Mouse (Mus musculus) stomach, embryonic 15.5 days (tissue): ENCODE data around the gene Espn. TPM values are rescaled to one million over a fixed set of nuclear protein-coding genes. Genes with fewer than 3 reads are reported as not detected.
A peak's percentile ranks its signal among the peaks of the same experiment; 100 is the strongest.

Experiments used
- ATAC-seq: fragments of 200-750 bp; cut with Nextera tagmentation; 2 replicates; pipeline ENCODE4 v1.8.0; 2017; ENCODE audit warnings: low read depth, moderate number of reproducible peaks, moderate TSS enrichment; ENCODE audit not compliant: insufficient read depth, low FRiP score
- H3K27ac ChIP-seq: fragments of 300-500 bp; sonication (generic); 2 replicates; pipeline ENCODE4 v1.5.1; 2015; ENCODE audit warnings: mild to moderate bottlenecking, inconsistent platforms
- H3K27me3 ChIP-seq: fragments of 300-500 bp; sonication (generic); replicated peaks from 2 replicates; pipeline ENCODE4 v1.6.1; 2015; ENCODE audit warnings: inconsistent platforms
- H3K36me3 ChIP-seq: fragments of 300-500 bp; sonication (generic); 2 replicates; pipeline ENCODE4 v1.6.1; 2015; ENCODE audit warnings: inconsistent platforms
- H3K4me1 ChIP-seq: fragments of 300-500 bp; sonication (generic); 2 replicates; pipeline ENCODE4 v1.6.1; 2015; ENCODE audit warnings: inconsistent platforms
- H3K4me2 ChIP-seq: fragments of 300-500 bp; sonication (generic); 2 replicates; pipeline ENCODE4 v1.6.1; 2015; ENCODE audit warnings: mild to moderate bottlenecking, inconsistent platforms
- H3K4me3 ChIP-seq: fragments of 300-500 bp; sonication (generic); replicated peaks from 2 replicates; pipeline ENCODE4 v1.5.1; 2015; ENCODE audit warnings: inconsistent platforms
- H3K9ac ChIP-seq: fragments of 300-500 bp; sonication (generic); 2 replicates; pipeline ENCODE4 v1.6.1; 2015; ENCODE audit warnings: inconsistent platforms
- H3K9me3 ChIP-seq: fragments of 300-500 bp; sonication (generic); 2 replicates; pipeline ENCODE4 v1.6.1; 2016; ENCODE audit warnings: inconsistent platforms
- WGBS: fragments of 180-500 bp; shearing (Covaris S2); methylation state at CpG from one replicate; pipeline ENCODE4 v1.1.7; 2015; 5-methylcytosine and 5-hydroxymethylcytosine counted together
- polyA plus RNA-seq: library from polyadenylated mRNA; unstranded; fragments of >200 nt; fragmentation: Nextera tagmentation; extraction: Ambion mirVana; gene quantifications from 2 replicates; pipeline ENCODE4 v1.2.1, GENCODE M21; 2015

The Espn gene
- polyA plus RNA-seq, 1 experiment from 2014 or later: 15.9 TPM

DNA sequence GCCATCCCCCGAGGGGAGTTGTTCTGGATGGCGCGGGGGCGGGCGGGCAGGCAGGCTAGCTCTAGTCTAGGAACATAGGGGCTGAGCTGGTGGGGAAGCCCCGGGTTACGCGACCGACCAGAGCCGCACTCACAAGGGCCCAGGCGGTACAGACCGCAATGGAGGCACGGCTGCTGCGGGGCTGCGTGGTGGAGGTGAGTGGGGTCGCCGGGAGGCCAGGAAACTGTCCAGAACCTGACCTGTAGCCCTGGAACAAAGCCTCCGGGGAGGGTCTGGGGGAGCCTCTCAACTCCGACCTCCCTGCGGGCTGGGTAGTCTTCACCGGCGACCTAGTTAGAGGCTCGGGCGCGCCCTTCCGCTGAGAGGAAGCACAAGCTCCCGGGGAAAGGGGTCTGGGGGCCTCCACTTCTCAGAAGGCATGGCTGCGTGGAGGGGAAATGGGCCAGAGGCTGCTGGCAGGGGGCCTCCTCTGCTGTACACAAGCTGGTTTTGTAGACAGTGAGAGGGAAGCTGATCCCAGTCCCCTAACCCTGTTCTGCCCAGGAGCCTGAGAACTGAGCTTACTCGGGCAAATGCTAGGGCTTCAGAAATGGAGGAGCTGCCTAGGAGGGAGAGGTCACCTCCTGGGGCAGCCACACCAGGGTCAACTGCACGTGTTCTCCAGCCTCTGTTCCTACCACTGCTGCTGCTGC is 36.1 kb downstream of the Espn start, which contains the start of gene Tnfrsf25:
Gene Tnfrsf25, plus strand, starts transcription at position 14 of the 692 bp plus-strand sequence.
- Histone ChIP-seq H3K9ac (no peak within 1 kb of the TSS), H3K4me2 (peak within 1 kb of the TSS; percentile 42), H3K4me1 (peaks cover 42% of the 10 kb centered on the region), H3K9me3 (no peaks in the 10 kb centered on the region), H3K36me3 (peaks cover 11% of the 10 kb centered on the region; the same call in 1 of the 2 replicates), H3K27ac (no peak within 1 kb of the TSS), H3K4me3 (peak within 1 kb of the TSS; percentile 19; the same call in 1 of the 2 replicates), H3K27me3 (peaks cover 52% of the 10 kb centered on the region)
- ATAC-seq: no peak
- WGBS: 8% methylated on average over 30 of the region's 30 CpGs

GRCm38 (mm10) chr4:152114080-152114479 is 38.1 kb downstream of the Espn start:
- H3K36me3 ChIP-seq: peaks cover 19% of the 10 kb centered on the region; the same call in 1 of the 2 replicates
- H3K9me3 ChIP-seq: no peaks in the 10 kb centered on the region
- no peak for ATAC-seq
- no peak overlapping the region for H3K9ac ChIP-seq
- H3K27me3 ChIP-seq: peaks cover 32% of the 10 kb centered on the region
- H3K4me3 ChIP-seq: no peak overlapping the region
- WGBS: 76% methylated on average over 16 of the region's 16 CpGs
- H3K27ac ChIP-seq: no peak overlapping the region
- H3K4me1 ChIP-seq: peaks cover 25% of the 10 kb centered on the region
- H3K4me2 ChIP-seq: no peak overlapping the region

- no peak for ATAC-seq
- Histone ChIP-seq H3K4me1 (peaks cover 35% of the 10 kb centered on the region), H3K36me3 (peaks cover 22% of the 10 kb centered on the region; the same call in 1 of the 2 replicates), H3K27me3 (peaks cover 15% of the 10 kb centered on the region; the same call in 1 of the 2 replicates), H3K4me2 (no peak overlapping the region), H3K9me3 (no peaks in the 10 kb centered on the region), H3K27ac (no peak overlapping the region), H3K4me3 (no peak overlapping the region), H3K9ac (no peak overlapping the region)
- 77% methylated on average over 9 of the region's 9 CpGs for WGBS
Observed at GRCm38 (mm10) chr4:152112329-152112728, 39.8 kb downstream of the Espn start.

DNA sequence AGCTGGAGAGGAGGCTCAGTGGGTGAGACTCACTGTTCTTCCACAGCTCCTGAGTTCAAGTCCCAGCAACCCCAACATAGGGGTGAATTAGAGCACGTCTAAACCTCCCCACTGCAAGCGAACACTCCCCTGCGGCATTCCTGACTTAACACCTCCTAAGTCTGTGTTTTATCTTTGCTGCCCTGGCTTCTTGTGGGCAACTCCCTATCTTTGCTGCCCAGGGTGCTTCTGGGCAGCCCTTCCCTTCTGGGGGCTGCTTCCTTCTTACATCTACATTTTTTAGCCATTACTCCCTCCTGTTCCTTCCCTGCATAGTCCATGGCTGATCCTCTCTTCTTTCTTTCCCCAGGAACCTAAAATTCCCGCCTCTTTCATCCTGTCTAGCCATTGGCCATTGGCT is 41.5 kb downstream of the Espn start:
- ATAC-seq: no peak
- H3K27me3 ChIP-seq: peaks cover 5% of the 10 kb centered on the region; the same call in 1 of the 2 replicates
- no peak overlapping the region for H3K27ac ChIP-seq
- no peak overlapping the region for H3K9ac ChIP-seq
- WGBS: 73% methylated on average over 4 of the region's 4 CpGs
- no peak overlapping the region for H3K4me2 ChIP-seq
- no peak overlapping the region for H3K4me3 ChIP-seq
- H3K9me3 ChIP-seq: no peaks in the 10 kb centered on the region
- H3K4me1 ChIP-seq: peaks cover 26% of the 10 kb centered on the region
- H3K36me3 ChIP-seq: peaks cover 26% of the 10 kb centered on the region; the same call in 1 of the 2 replicates

DNA sequence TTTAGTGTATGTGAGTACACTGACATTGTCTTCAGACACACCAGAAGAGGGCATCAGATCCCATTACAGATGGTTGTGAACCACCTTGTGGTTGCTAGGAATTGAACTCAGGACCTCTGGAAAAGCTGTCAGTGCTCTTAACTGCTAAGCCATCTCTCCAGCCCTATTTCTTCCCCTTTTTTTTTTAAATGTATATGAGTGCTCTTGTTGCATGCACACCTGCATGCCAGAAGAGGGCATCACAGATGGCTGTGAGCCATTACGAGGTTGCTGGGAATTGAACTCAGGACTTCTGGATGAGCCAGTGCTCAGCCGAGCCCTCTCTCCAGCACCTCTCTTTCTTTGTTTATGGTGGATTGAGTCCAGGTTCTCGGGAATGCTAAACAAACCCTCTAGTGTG is 42.7 kb downstream of the Espn start:
- WGBS: 71% methylated on average over 3 of the region's 3 CpGs
- Histone ChIP-seq H3K27ac (no peak overlapping the region), H3K27me3 (no peaks in the 10 kb centered on the region; the same call in 1 of the 2 replicates), H3K4me3 (no peak overlapping the region), H3K4me1 (peaks cover 16% of the 10 kb centered on the region), H3K4me2 (no peak overlapping the region), H3K9me3 (no peaks in the 10 kb centered on the region), H3K36me3 (peaks cover 26% of the 10 kb centered on the region; the same call in 1 of the 2 replicates), H3K9ac (no peak overlapping the region)
- ATAC-seq: no peak

- Histone ChIP-seq H3K4me1 (peaks cover 16% of the 10 kb centered on the region), H3K27me3 (no peaks in the 10 kb centered on the region), H3K9me3 (no peaks in the 10 kb centered on the region), H3K9ac (no peak overlapping the region), H3K27ac (no peak overlapping the region), H3K4me2 (peak overlapping the region; percentile 57), H3K36me3 (peaks cover 22% of the 10 kb centered on the region; the same call in 1 of the 2 replicates), H3K4me3 (no peak overlapping the region)
- 87% methylated on average over 5 of the region's 5 CpGs for WGBS
- no peak for ATAC-seq
Observed at GRCm38 (mm10) chr4:152108673-152109072, 43.5 kb downstream of the Espn start.

GRCm38 (mm10) chr4:152107971-152108509 is 44.1 kb downstream of the Espn start:
- no peaks in the 10 kb centered on the region for H3K9me3 ChIP-seq
- peak overlapping the region; percentile 78 for H3K27ac ChIP-seq
- peak overlapping the region; percentile 29 for H3K4me3 ChIP-seq
- H3K4me2 ChIP-seq: peak overlapping the region; percentile 57
- H3K9ac ChIP-seq: no peak overlapping the region
- H3K4me1 ChIP-seq: peaks cover 16% of the 10 kb centered on the region
- H3K27me3 ChIP-seq: no peaks in the 10 kb centered on the region
- 22% methylated on average over 30 of the region's 30 CpGs for WGBS
- peak; percentile 91 for ATAC-seq
- H3K36me3 ChIP-seq: peaks cover 20% of the 10 kb centered on the region; the same call in 1 of the 2 replicates

DNA sequence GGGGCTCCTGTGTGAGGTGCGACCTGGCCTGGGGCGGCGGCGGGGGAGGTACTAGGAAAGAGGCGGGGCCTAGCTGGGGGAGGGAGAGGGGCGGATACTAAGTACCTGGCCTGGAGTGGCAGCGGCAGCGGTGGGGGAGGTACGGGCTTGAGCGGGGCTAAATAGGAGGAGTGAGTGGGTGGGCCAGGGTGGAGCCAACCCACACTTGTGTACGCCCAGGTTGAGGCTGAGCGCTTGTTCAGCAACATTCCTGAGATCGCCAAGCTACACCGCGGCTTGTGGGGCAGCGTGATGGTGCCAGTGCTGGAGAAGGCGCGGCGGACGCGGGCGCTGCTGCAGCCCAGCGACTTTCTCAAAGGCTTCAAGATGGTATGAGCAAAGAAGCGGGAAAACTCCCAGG is 44.7 kb downstream of the Espn start:
- H3K4me2 ChIP-seq: peak overlapping the region; percentile 57
- ATAC-seq: peak; percentile 88
- H3K36me3 ChIP-seq: peaks cover 20% of the 10 kb centered on the region; the same call in 1 of the 2 replicates
- no peaks in the 10 kb centered on the region for H3K27me3 ChIP-seq
- no peak overlapping the region for H3K9ac ChIP-seq
- 13% methylated on average over 24 of the region's 24 CpGs for WGBS
- no peaks in the 10 kb centered on the region for H3K9me3 ChIP-seq
- H3K4me3 ChIP-seq: peak overlapping the region; percentile 29
- H3K27ac ChIP-seq: peak overlapping the region; percentile 78
- H3K4me1 ChIP-seq: peaks cover 16% of the 10 kb centered on the region

DNA sequence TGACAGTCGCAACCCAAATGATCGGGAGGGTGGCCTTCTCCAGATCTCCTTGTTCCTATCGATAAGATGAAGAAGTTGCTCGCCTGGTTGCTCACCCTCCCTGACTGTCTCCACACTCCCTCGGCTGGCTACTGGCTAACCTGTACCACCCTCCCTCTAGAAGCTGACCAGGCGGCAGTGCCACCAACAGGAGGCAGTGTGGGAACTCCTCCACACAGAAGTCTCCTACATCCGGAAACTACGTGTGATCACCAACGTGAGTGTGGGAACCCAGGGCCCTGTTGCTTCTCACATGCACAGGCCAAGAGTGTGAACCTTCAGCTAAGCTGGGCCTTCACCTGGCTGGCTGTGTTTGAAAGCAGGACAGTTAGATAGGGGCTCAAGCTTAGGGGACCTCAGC is 45.4 kb downstream of the Espn start:
- Histone ChIP-seq H3K4me2 (no peak overlapping the region), H3K9me3 (no peaks in the 10 kb centered on the region), H3K4me1 (peaks cover 16% of the 10 kb centered on the region), H3K27me3 (no peaks in the 10 kb centered on the region), H3K27ac (0 out of 2 replicates have a peak overlapping the region, but pooled peaks have one; percentile 6), H3K36me3 (peaks cover 27% of the 10 kb centered on the region; the same call in 1 of the 2 replicates), H3K9ac (no peak overlapping the region), H3K4me3 (no peak overlapping the region)
- WGBS: 69% methylated on average over 9 of the region's 9 CpGs
- ATAC-seq: no peak

DNA sequence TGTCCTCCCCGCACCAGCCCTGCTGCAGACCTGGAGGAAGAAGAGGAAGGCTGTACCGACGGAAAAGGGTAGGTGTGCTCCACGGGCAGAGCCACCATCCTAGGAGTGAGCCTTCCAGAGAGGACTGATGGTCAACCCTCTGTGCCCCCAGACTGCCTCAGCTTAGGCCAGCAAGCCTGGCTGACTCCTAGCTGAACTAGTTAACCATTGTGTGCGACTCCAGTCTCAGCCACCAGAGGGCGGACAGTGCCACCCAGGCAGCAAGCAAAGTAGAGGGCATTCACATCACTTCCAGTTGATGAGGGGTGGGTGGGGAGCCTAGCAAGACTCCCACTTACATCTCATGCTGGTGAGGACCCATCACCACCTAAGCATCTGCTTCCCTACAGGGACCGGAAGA is 49.1 kb downstream of the Espn start:
- H3K27me3 ChIP-seq: no peaks in the 10 kb centered on the region
- peaks cover 22% of the 10 kb centered on the region for H3K4me1 ChIP-seq
- no peak overlapping the region for H3K9ac ChIP-seq
- H3K27ac ChIP-seq: no peak overlapping the region
- no peaks in the 10 kb centered on the region for H3K9me3 ChIP-seq
- WGBS: 46% methylated on average over 7 of the region's 7 CpGs
- H3K36me3 ChIP-seq: peaks cover 16% of the 10 kb centered on the region; the same call in 1 of the 2 replicates
- no peak overlapping the region for H3K4me3 ChIP-seq
- ATAC-seq: no peak
- no peak overlapping the region for H3K4me2 ChIP-seq

DNA sequence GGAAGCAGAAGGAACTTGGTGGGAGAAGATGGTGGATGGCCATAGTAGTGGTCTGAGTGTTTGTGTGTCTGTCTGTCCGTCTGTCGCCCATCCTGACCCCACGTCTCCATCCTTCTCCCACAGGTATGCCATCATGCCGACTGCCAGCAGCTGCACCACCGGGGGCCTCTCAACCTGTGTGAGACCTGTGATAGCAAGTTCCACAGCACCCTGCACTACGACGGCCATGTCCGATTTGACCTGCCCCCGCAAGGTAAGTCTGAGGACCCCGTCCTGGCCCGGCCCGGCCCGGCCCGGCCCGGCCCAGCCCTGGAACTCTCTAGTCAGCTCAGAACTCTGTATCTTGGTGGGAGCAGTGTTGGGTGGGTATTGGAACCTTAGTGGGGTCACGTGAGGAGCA is 50.2 kb downstream of the Espn start:
- WGBS: 95% methylated on average over 16 of the region's 16 CpGs
- H3K27me3 ChIP-seq: no peaks in the 10 kb centered on the region
- no peak for ATAC-seq
- no peak overlapping the region for H3K4me3 ChIP-seq
- peaks cover 16% of the 10 kb centered on the region; the same call in 1 of the 2 replicates for H3K36me3 ChIP-seq
- H3K9ac ChIP-seq: no peak overlapping the region
- no peak overlapping the region for H3K4me2 ChIP-seq
- H3K4me1 ChIP-seq: peaks cover 13% of the 10 kb centered on the region; the same call in 1 of the 2 replicates
- no peaks in the 10 kb centered on the region for H3K9me3 ChIP-seq
- H3K27ac ChIP-seq: no peak overlapping the region

GRCm38 (mm10) chr4:152101081-152101653 is 51.0 kb downstream of the Espn start:
- peaks cover 13% of the 10 kb centered on the region; the same call in 1 of the 2 replicates for H3K36me3 ChIP-seq
- no peak overlapping the region for H3K9ac ChIP-seq
- 69% methylated on average over 7 of the region's 7 CpGs for WGBS
- peaks cover 16% of the 10 kb centered on the region for H3K4me1 ChIP-seq
- H3K27me3 ChIP-seq: no peaks in the 10 kb centered on the region
- peak overlapping the region; percentile 58; the same call in 1 of the 2 replicates for H3K27ac ChIP-seq
- no peak for ATAC-seq
- no peaks in the 10 kb centered on the region for H3K9me3 ChIP-seq
- no peak overlapping the region for H3K4me3 ChIP-seq
- no peak overlapping the region for H3K4me2 ChIP-seq
